Mouse (Mus musculus) 416B (cell line): ENCODE data around the gene Gm35549.

Source experiments
- DNase-seq: peaks from one replicate; pipeline ENCODE4 v3.0.0; 2011; ENCODE audit warnings: low read depth

Gm35549 gene

DNA sequence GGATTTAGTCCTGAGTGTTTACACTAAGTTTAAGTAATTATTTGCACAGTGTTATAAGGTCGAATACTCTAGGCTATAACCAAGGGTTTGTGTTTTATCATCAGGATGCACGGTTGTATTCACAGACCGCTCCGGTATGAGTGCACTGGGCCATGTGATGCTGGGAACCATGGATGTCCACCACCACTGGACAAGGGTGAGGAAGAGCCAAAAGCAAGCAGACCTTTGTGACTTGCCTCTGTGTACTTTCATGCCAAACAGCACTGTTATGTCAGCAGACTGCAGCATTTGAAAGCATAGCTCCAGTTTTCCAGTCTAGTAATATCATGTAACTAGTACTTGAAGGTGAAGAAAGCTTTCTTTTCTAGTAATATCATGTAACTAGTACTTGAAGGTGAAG lies 17.1 kb downstream of the Gm35549 start:
- no peak for DNase-seq

DNA sequence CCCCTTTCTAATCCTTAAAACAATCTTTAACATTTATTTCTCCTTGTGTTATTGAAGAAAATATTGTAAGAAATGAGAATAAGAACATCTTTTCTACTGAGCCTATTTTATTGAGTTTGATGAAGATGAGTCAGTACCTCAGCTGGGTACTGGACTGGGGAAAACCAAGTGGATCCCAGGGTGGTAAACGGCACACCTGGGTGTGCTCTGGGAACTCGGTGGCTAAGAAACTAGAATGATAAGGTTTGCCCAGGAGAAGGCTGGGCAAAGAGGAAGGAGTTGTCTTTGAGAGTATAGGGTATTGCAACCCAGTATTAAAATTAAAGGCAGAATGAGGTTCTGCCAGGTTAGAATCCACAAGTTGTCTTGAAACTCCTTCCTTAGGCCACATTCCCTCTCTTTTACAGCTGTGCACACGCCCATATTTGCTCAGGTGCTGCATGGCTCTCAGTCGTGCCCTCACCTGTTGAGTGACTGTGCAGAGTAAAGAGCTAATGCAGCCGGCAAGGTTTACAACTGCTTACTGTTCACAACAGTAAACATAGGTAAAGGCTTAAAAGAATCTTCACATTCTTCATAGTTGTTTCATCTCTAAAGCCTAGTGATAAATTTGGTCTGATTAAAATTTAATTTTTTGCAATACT lies 20.3 kb downstream of the Gm35549 start:
- no peak for DNase-seq

DNA sequence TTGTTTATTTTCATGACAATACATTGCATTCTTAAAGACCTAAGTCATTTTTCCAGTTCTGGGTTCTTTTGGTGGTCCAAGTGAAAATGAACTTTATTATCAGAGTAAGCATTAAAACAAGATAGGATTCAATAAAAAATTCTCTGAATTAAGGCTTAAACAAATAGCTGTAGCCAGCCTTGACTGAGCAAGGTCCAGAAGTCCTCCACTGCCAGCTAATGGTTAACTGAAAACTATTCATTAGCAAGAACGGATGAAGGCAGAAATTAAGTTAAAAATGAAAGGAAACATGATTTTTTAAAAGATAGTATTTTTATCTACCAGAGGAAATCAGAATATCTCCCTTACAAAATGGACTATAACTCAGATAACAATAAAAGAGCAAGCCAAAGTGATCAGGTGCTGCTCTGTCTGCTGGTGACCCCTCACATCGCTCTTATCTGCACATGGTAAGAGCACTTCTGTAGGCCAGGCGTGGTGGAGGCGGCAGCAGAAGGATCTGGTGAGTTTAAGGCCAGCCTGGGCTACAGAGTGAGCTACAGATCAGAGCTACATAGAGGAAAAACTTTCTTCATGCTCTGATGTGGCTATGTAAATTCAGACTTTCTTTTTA lies 28.5 kb downstream of the Gm35549 start:
- DNase-seq, result no peak

DNA sequence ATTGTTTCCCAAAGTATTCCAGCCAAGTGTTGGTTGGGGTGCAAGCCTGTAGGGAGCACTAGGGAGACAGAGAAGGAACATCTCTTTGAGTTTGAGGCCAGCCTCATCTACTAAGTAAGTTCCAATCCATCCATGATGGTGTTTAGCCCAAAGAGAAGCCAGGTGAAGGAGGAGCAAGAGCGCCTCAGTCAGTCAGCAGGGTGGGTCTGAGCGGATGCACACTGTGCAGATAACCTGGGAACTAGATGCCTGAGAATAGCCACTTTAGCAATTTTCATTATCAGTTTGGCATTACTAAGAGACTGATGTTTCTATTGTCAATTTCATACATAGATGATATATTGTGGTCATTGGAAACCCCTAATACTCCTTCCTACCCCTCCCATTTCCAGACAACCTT lies 29.1 kb downstream of the Gm35549 start:
- no peak for DNase-seq

DNA sequence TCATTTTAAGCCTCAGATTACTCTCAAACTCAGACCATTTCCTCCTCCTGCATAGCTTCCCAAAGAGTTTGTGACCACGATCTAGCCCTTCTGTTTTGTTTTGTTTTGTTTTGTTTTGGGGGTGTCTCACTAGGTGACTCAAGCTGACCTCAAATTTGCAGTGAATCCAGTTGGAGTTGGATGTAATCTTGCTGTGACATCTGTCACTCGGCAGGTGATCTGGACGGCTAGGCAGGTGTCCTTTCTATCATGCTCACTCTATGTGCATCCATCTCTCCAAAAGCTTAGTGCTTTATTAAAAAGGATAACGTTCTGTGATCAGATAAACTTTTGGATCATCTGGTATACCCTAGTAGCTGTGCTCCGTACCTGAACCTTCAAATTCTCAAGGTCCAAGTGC lies 31.4 kb downstream of the Gm35549 start:
- DNase-seq, result no peak

DNA sequence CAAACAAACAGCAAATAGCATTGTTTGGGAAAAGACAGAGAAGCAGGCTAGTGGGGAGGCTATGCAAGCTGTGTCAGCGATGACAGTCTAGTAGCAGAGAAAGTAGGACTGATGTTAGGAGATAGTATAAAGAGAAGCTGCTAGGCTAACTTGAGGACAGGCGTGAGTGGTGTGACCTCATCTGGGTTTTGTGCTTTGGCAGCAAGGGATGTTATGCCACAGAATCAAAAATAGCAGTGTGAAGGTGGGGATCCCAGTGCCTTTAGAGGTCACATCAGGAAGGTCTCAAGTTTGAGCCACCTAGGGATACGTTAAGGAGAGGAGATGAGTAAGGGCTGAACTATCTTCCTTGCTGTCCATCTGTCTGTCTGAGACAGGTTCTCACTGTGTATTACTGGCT lies 33.6 kb downstream of the Gm35549 start:
- DNase-seq, result no peak

DNA sequence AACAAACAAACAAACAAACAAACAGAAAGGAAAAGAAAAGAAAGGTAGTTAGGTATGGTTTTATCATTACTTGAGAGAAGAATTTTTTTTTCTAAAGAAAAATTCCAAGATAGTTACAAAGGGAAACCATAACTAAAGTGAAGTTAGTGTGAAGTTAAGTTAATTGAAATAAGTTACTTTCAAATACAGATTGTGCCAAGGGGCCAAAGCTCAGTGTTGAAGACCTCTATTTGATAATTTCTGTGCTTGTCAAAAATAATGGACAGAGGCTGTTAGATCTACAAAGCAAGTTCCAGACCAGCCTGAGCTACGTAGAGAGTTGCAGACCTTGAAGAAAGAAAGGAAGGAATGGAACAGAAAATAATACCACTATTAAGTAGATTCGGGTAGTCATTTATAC lies 36.6 kb downstream of the Gm35549 start:
- DNase-seq, result no peak

DNA sequence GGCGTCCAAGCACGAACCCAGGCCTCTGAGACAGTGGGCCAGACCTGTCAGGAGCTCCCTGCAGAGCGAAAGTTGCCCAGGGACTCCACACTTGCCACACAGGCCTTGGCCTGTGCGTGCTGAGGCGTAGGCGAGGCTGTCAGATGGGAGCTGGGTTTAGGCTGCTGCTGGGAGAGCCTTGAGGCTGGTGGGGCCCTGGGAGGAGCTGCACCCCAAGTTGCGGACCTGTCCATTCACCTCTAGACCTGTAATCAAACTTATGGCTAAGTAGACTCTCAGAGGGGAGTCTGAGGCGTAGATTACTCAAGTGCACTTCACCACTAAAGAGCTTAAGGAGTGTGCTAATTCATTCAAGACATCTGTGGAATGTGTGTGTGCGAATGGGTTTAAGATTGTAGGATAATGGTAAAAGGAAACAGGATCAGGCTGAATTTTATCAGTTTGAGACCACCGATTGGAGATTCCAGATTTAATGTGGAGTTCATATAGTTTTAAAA lies 37.9 kb downstream of the Gm35549 start:
- DNase-seq, result no peak

DNA sequence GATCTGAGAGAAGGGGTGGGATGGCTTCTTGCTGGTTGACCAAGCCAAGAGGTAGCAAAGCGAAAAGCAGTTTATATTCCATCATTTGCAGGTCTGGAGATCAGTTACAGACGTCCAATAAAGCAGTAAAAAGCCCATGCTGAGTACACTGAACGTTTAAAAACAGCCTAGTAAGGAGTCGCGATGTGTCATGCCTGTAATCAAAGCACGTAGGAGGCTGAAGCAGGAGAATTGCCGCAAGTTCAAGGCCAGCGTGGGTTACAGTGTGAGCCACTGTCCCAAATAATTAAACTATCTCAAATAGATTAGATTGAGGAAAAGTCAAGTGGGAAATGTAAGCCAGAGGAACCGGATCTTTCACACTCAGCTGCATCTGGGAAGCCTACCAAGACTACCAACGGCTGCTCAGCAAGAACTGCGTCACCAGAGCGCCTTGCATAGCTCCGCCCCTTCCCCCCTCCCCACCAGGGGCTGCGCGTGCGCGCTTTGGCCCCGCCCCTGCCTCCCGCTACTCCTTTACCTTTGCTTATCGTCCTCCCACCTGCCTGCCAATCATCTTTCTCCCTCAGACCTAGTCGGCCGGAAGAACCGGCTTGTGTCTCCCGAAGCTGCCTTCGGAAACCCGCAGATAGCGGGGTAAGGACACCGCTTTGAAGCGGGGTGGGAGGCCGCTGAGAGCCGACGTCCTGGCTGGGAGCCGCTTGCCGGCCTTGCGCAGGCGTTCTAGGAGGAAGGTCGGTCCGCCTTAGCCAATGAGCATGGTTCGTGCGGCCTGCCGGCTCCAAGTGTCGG lies 38.6 kb downstream of the Gm35549 start, which contains the start of gene Tcaim:
TSS of gene Tcaim (plus strand) at position 487 of the 792 bp plus-strand sequence.
- no peak for DNase-seq

DNA sequence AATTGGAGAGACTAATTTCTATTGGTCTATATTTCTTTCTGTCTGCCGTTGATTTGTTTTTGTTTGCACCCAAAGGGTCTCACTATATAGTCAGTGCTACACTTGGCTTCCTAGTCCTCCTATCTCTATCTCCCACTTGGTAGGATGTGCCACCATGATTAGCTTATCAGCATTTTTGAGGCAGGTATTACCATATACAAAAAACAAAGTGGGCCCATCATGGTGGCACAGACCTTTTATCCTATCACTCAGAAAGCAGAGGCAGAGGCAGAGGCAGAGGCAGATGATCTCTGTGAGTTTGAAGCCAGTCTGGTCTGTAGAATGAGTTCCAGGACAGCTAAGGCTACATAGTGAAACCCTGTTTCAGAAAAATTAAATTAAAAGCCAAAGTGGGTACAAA lies 57.3 kb downstream of the Gm35549 start:
- DNase-seq, result no peak

DNA sequence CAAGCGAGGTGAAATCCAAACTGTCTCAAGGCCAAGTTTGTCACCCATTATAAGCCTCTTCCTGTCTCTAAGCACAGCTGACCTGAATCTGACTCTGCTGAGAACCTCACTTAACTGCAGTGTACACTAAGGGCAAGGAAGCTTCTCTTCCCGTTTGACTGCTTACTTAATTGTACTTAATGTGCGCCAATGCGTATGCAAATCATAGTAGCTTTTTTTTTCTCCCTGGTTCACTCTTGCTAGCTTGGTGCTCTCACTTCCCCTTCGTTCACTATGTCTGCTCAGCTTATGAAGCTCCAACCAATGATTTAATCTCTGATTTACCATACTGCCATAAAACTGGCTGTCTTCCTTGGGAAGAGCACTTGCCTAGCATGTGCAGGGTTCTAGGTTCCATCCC lies 58.6 kb downstream of the Gm35549 start:
- no peak for DNase-seq
